Mouse (Mus musculus): ENCODE measurements around the gene Cep78. TPM values are rescaled to one million over a fixed set of nuclear protein-coding genes. Genes with fewer than 3 reads are reported as not detected.
A peak's percentile ranks its signal among the peaks of the same experiment; 100 is the strongest.

The Cep78 gene
- polyA plus RNA-seq, 1 experiment: 4.0 TPM

DNA sequence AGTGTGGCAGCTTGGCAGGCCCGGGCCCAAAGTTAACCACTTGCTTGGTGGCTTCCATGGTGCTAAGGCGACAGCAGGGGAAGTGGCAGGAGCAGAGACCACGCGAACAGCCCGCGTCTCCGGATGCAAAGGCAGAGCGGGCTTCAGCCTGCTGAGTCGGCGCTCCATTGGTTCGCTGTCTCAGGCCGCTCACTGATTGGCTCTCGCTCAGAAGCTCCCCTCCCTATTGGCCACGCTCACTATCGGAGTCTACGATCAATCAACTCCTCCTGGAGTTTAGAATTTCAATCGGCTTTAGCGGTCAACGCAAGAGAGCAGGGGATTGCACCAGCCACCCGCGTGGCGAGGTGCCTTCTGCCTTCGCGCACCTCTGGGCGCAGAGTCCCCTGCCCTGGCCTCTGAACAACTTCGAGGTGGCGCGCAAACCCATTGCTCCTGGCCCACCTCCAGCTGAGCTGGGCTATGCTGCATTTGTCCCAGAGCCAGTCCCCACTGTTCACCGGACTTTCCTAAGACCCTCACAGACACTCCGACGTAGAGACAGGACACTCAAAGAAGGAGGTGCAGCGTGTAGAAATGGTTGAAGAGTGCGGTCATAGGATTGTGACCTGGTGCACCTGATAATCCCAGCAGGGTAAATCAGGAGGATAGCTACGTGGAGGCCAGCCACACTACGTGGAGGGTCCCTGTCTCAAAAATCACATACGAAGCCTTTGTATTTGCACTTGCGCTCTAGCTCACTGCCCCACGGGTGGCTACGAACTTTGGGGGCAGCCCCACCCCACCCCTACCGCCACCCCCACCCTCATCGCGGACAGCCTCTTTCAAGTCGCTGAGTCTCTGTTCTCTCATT, 59.7 kb downstream of the Cep78 start:
- H3K79me2 ChIP-seq (ENCODE audit: control insufficient read depth, insufficient read depth): peaks cover 40% of the 10 kb centered on the region

DNA sequence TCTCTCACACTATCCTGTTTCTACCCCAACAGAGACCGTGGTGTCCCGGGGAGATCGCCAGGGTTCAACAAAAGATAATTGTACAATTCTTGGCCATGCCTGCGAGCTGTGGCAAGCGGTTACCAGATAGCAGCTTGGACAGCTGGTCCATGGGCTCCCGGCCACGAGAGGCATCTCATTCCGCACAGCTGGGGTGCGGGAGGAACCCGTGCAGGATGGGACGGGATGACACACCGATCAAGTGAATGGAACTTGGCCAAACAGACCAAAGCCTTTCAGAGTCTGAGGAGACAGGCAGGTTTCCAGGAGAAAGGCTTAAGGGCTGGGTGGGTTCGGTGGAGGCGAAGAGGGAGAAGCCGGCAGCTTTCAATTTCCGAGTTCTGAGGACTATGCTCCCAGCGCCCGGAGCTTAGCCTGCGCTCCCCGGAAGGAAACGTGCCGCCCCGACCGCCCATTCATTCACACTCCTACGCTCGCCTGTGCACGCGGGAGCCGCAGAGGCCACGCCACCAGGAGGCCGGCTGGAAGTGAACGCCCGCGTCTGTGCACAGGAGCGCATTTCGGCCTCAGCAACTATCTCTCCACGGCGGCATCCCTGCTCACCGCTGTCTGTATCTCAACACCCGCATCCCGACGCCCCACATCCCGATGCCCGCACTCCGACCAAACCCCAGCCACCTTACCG, 60.5 kb downstream of the Cep78 start:
- TF ChIP-seq TCF12 (IDR thresholded peaks at IDR 0.05; ENCODE audit: insufficient read depth, poor library complexity, severe bottlenecking) (peak; percentile 94), TCF3 (IDR thresholded peaks at IDR 0.05; ENCODE audit: insufficient read length, low read depth) (peak; percentile 89), REST (IDR thresholded peaks at IDR 0.05; ENCODE audit: insufficient read depth, insufficient read length) (no peak), MAX (IDR thresholded peaks at IDR 0.05; ENCODE audit: low read depth) (no peak), USF1 (IDR thresholded peaks at IDR 0.05; ENCODE audit: low read depth) (no peak), MYOD1 (IDR thresholded peaks at IDR 0.05; ENCODE audit: control insufficient read depth in 1 of 3, insufficient read length in 2 of 3, low read depth in 2 of 3) (peak in 2 of 3 experiments; percentile 96), POLR2AphosphoS2 (IDR thresholded peaks at IDR 0.05; ENCODE audit: insufficient read length, low read depth) (peak; percentile 35), MYOG (IDR thresholded peaks at IDR 0.05; ENCODE audit: control insufficient read depth in 1 of 3, insufficient read depth in 1 of 3, insufficient read length in 2 of 3, low read depth in 2 of 3) (peak; percentile 90 to 98 (median 96))
- peak overlapping the region; percentile 97 for H3K4me2 ChIP-seq (ENCODE audit: low read depth)
- H3ac ChIP-seq (ENCODE audit: control insufficient read depth, insufficient read length): peak overlapping the region; percentile 29
- H3K4me3 ChIP-seq: peak overlapping the region; percentile 88
- H3K36me3 ChIP-seq (ENCODE audit: control insufficient read depth, insufficient read depth): peaks cover 14% of the 10 kb centered on the region
- peaks cover 47% of the 10 kb centered on the region for H3K79me2 ChIP-seq (ENCODE audit: control insufficient read depth, insufficient read depth)
- H3K27me3 ChIP-seq (ENCODE audit: control insufficient read depth, insufficient read depth, insufficient read length): no peaks in the 10 kb centered on the region

More for the DNA sequence above, 59.7 kb downstream of the Cep78 start:
- Histone ChIP-seq H3K27me3 (ENCODE audit: control insufficient read depth, insufficient read depth, insufficient read length) (no peaks in the 10 kb centered on the region), H3K36me3 (ENCODE audit: control insufficient read depth, insufficient read depth) (peaks cover 7% of the 10 kb centered on the region), H3K4me2 (ENCODE audit: low read depth) (peak overlapping the region; percentile 88), H3K4me3 (peak overlapping the region; percentile 88), H3ac (ENCODE audit: control insufficient read depth, insufficient read length) (peak overlapping the region; percentile 29)
- peak; percentile 89 for TF ChIP-seq POLR2A (IDR thresholded peaks at IDR 0.05; ENCODE audit: insufficient read length, low read depth)
- no peak for TF ChIP-seq TCF3 (IDR thresholded peaks at IDR 0.05; ENCODE audit: insufficient read length, low read depth)
- TF ChIP-seq MAX (IDR thresholded peaks at IDR 0.05; ENCODE audit: low read depth): peak; percentile 87
- peak; percentile 87 for TF ChIP-seq CEBPB (IDR thresholded peaks at IDR 0.05; ENCODE audit: insufficient read depth, poor library complexity, severe bottlenecking)
- no peak for TF ChIP-seq USF1 (IDR thresholded peaks at IDR 0.05; ENCODE audit: low read depth)
- peak in 1 of 3 experiments; percentile 1 for TF ChIP-seq MYOG (IDR thresholded peaks at IDR 0.05; ENCODE audit: control insufficient read depth in 1 of 3, insufficient read depth in 1 of 3, insufficient read length in 2 of 3, low read depth in 2 of 3)
- no peak for TF ChIP-seq MYOD1 (IDR thresholded peaks at IDR 0.05; ENCODE audit: control insufficient read depth in 1 of 3, insufficient read length in 2 of 3, low read depth in 2 of 3)
- TF ChIP-seq E2F4 (IDR thresholded peaks at IDR 0.05; ENCODE audit: insufficient read depth): peak; percentile 58
- TF ChIP-seq POLR2AphosphoS2 (IDR thresholded peaks at IDR 0.05; ENCODE audit: insufficient read length, low read depth): peak; percentile 90

DNA sequence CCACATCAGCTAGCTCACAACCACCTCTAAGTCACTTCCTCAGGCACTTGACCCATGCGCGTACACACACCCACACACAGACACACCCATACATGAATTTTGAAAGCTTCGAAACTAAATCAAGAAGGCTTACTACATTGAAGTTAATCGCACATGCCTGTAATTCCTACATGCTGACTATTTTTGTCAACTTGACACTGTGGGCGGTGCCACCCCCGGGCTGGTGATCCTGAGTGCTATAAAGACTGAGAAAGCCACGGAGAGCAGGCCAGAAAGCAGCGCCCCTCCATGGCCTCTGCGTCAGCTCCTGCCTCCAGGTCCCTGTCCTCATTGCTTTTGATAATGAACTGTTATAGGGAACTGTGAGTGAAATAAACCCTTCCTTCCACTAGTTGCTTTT, 61.4 kb downstream of the Cep78 start:
- Histone ChIP-seq H3K4me3 (peak overlapping the region; percentile 88), H3K36me3 (ENCODE audit: control insufficient read depth, insufficient read depth) (peaks cover 23% of the 10 kb centered on the region), H3K4me2 (ENCODE audit: low read depth) (peak overlapping the region; percentile 97), H3ac (ENCODE audit: control insufficient read depth, insufficient read length) (peak overlapping the region; percentile 29), H3K27me3 (ENCODE audit: control insufficient read depth, insufficient read depth, insufficient read length) (no peaks in the 10 kb centered on the region), H3K79me2 (ENCODE audit: control insufficient read depth, insufficient read depth) (peaks cover 53% of the 10 kb centered on the region)
- peak; percentile 78 for TF ChIP-seq POLR2A (IDR thresholded peaks at IDR 0.05; ENCODE audit: insufficient read length, low read depth)
- no peak for TF ChIP-seq MAX (IDR thresholded peaks at IDR 0.05; ENCODE audit: low read depth)
- peak; percentile 75 for TF ChIP-seq POLR2AphosphoS2 (IDR thresholded peaks at IDR 0.05; ENCODE audit: insufficient read length, low read depth)
- TF ChIP-seq CEBPB (IDR thresholded peaks at IDR 0.05; ENCODE audit: insufficient read depth, poor library complexity, severe bottlenecking): no peak; the same call in 1 of the 2 replicates
- TF ChIP-seq REST (IDR thresholded peaks at IDR 0.05; ENCODE audit: insufficient read depth, insufficient read length): no peak
- TF ChIP-seq SRF (IDR thresholded peaks at IDR 0.05; ENCODE audit: control insufficient read depth, insufficient read length, low read depth): no peak

DNA sequence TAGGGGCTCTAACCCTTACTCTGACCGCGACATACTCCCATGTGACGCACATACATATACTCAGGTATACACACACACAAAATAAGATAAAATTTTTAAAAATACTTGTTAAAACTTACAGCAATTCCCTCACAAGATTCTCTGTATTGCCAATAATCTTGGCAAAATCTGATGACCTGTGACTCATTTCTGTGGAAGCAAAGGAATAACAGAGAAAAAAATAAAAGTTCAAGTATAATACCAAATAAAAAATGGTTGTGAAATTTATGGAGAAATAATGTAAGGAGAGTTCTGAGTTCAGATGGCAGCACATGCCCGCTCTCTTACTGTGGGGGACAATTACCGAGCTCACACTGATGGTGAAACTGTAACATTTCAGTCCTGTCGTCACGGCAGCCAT, 65.5 kb downstream of the Cep78 start:
- TF ChIP-seq MYOG (IDR thresholded peaks at IDR 0.05; ENCODE audit: control insufficient read depth in 1 of 3, insufficient read depth in 1 of 3, insufficient read length in 2 of 3, low read depth in 2 of 3): no peak
- TF ChIP-seq SRF (IDR thresholded peaks at IDR 0.05; ENCODE audit: control insufficient read depth, insufficient read length, low read depth): no peak
- TF ChIP-seq MYOD1 (IDR thresholded peaks at IDR 0.05; ENCODE audit: control insufficient read depth in 1 of 3, insufficient read length in 2 of 3, low read depth in 2 of 3): no peak
- TF ChIP-seq MAX (IDR thresholded peaks at IDR 0.05; ENCODE audit: low read depth): no peak
- TF ChIP-seq CEBPB (IDR thresholded peaks at IDR 0.05; ENCODE audit: insufficient read depth, poor library complexity, severe bottlenecking): no peak
- no peak for TF ChIP-seq POLR2AphosphoS2 (IDR thresholded peaks at IDR 0.05; ENCODE audit: insufficient read length, low read depth)
- TF ChIP-seq TCF3 (IDR thresholded peaks at IDR 0.05; ENCODE audit: insufficient read length, low read depth): no peak
- TF ChIP-seq REST (IDR thresholded peaks at IDR 0.05; ENCODE audit: insufficient read depth, insufficient read length): no peak
- no peak overlapping the region for H3K4me2 ChIP-seq (ENCODE audit: low read depth)
- peaks cover 62% of the 10 kb centered on the region for H3K36me3 ChIP-seq (ENCODE audit: control insufficient read depth, insufficient read depth)
- H3K4me3 ChIP-seq: no peak overlapping the region
- peaks cover 58% of the 10 kb centered on the region for H3K79me2 ChIP-seq (ENCODE audit: control insufficient read depth, insufficient read depth)
- H3ac ChIP-seq (ENCODE audit: control insufficient read depth, insufficient read length): no peak overlapping the region
- no peaks in the 10 kb centered on the region for H3K27me3 ChIP-seq (ENCODE audit: control insufficient read depth, insufficient read depth, insufficient read length)

All from myocyte (in vitro differentiated cells).